Mouse (Mus musculus): Measurements from ENCODE around the gene Spo11. TPM values are rescaled to one million over a fixed set of nuclear protein-coding genes. Genes with fewer than 3 reads are reported as not detected.
A peak's percentile ranks its signal among the peaks of the same experiment; 100 is the strongest.

Spo11 gene
- polyA plus RNA-seq, 1 experiment from 2014 or later, result 0.43 TPM

DNA sequence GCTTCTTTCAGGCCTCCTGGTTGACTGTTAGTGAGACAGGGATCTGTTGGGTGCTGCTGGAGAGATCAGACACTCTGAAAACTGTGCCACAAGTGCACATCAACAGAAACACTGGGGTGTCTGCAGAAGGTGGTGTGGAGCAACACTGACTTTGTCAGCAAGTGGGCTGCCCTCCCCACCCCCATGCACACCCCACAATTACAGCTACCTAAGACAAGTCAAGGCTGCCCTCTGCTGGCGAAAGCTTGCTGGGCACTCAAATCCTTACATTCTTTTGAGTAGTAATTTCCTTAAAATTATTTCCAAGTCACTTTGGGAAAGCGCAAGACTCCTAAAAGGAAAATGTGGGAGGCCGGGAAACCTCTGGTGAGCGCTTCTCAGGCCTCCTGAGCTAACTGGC, 18.7 kb downstream of the Spo11 start:
- Histone ChIP-seq H3K27me3 (no peaks in the 10 kb centered on the region), H3K36me3 (no peaks in the 10 kb centered on the region), H3K4me3 (no peak overlapping the region), H3K9ac (no peak overlapping the region), H3K4me1 (replicated peaks) (peaks cover 11% of the 10 kb centered on the region), H3K27ac (replicated peaks) (no peak overlapping the region), H3K4me2 (no peak overlapping the region), H3K9me3 (no peaks in the 10 kb centered on the region)
- no peak for ATAC-seq (ENCODE audit: low read depth)
- WGBS, result 21% methylated on average over 4 of the region's 4 CpGs

DNA sequence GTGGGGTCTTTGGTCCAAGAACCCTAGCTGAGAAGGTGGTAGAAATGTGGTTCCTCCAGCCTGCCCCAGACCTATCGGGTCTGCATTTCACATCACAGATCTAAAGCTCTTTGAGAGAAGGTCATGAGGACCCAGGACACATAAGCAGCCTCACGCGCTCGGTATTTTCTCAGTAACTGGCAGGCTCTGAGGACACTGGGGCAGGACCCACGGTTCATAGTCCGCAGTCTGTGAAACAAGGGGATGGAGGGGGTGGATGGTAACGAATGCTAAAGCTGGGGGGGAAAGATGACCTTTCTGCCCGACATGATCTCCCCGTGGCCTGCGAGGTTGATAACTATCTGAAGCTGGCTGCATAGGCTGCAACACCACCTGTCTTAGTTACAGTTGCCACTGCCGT, 20.2 kb downstream of the Spo11 start:
- H3K27me3 ChIP-seq, result no peaks in the 10 kb centered on the region
- H3K9ac ChIP-seq, result no peak overlapping the region
- no peak overlapping the region for H3K27ac ChIP-seq (replicated peaks)
- H3K4me3 ChIP-seq, result no peak overlapping the region
- WGBS, result 72% methylated on average over 11 of the region's 11 CpGs
- H3K36me3 ChIP-seq, result peaks cover 3% of the 10 kb centered on the region
- peaks cover 23% of the 10 kb centered on the region for H3K4me1 ChIP-seq (replicated peaks)
- ATAC-seq (ENCODE audit: low read depth), result no peak
- no peaks in the 10 kb centered on the region for H3K9me3 ChIP-seq
- H3K4me2 ChIP-seq, result no peak overlapping the region

DNA sequence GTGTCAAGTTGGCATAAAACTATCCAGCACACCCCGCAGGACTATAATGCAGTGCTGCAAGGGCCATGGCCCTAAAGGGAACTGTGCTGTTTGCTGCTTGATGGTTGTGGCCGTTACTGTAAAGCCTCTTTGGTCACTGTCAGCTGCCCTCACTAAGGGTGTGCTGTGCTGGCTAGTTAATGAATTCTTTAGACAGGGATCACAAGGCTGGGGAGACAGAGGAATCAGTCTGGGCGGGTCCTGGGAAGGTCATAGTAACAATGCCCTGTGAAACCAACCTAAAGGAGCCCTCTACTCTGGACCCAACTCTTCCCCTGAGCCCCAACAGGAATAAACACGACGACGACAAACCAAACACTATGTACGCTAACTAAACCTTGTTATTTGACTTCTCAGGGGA, 21.0 kb downstream of the Spo11 start:
- Histone ChIP-seq H3K27me3 (no peaks in the 10 kb centered on the region), H3K9ac (0 out of 2 replicates have a peak overlapping the region, but pooled peaks have one; percentile 12), H3K4me3 (no peak overlapping the region), H3K9me3 (no peaks in the 10 kb centered on the region), H3K4me1 (replicated peaks) (peaks cover 23% of the 10 kb centered on the region), H3K4me2 (no peak overlapping the region), H3K36me3 (peaks cover 10% of the 10 kb centered on the region), H3K27ac (replicated peaks) (no peak overlapping the region)
- no peak for ATAC-seq (ENCODE audit: low read depth)
- 64% methylated on average over 7 of the region's 7 CpGs for WGBS

DNA sequence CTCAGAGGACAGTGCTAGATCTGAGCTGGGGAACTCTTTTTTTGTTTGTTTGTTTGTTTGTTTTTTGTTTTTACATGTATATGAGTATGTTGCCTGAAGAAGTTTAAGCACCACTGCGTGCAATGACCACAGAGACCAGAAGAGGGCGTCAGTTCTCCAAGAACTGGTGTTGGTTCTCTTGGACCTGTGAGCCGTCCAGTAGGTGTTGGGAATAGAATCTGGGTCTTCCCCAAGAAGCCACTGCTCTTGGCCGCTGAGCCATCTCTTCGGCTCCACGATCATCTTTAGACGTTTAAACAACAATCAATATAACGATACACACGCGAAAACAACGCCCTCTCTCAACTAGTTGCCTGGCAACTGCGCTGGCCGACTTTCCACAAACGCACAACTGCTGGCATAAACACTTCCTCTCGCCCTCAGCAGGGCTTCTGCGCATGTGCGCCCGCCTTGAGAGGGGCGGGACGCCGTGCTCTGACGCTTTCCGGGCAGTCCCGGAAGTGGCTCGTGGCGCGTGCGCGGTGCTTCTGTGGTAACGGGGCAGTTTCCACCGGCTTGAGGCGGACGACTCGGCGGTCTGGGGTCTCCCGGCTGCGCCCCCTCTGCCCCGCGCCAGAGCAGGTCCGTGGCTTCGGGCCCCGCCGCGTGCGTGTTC, 22.3 kb downstream of the Spo11 start, which contains the start of gene Rae1:
Gene Rae1, plus strand, starts transcription at position 488 of the 655 bp plus-strand sequence.
- under 1% methylated on average over 45 of the region's 45 CpGs for WGBS
- Histone ChIP-seq H3K9me3 (no peaks in the 10 kb centered on the region), H3K27ac (replicated peaks) (peak within 1 kb of the TSS; percentile 92), H3K4me2 (peak within 1 kb of the TSS; percentile 93), H3K9ac (peak within 1 kb of the TSS; percentile 94), H3K36me3 (peaks cover 23% of the 10 kb centered on the region), H3K4me3 (peak within 1 kb of the TSS; percentile 97), H3K27me3 (no peaks in the 10 kb centered on the region), H3K4me1 (replicated peaks) (peaks cover 23% of the 10 kb centered on the region)
- ATAC-seq (ENCODE audit: low read depth), result peak; percentile 96

DNA sequence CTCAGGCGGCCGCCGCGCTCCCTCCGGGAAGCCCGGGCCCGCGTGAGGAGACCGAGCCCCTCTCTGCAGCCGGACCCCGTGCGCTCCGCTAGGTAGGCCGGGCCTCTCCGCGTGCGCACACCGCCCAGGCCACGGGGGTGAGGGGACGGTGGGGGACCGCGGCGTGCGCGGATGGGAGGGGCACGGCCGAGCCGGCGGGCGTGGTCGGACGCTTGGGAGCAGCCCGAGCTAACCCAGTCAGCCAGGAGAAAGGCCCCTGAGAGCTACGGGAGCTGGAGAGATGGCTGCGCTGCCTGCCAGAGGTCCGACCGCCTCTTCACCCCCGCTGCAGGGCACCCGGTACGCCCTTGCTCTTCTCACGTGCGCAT, 22.8 kb downstream of the Spo11 start:
- WGBS, result under 1% methylated on average over 42 of the region's 42 CpGs
- Histone ChIP-seq H3K27me3 (no peaks in the 10 kb centered on the region), H3K4me2 (peak overlapping the region; percentile 93), H3K4me3 (peak overlapping the region; percentile 97), H3K4me1 (replicated peaks) (peaks cover 23% of the 10 kb centered on the region), H3K36me3 (peaks cover 28% of the 10 kb centered on the region), H3K27ac (replicated peaks) (peak overlapping the region; percentile 92), H3K9ac (peak overlapping the region; percentile 94), H3K9me3 (no peaks in the 10 kb centered on the region)
- ATAC-seq (ENCODE audit: low read depth), result peak; percentile 88

DNA sequence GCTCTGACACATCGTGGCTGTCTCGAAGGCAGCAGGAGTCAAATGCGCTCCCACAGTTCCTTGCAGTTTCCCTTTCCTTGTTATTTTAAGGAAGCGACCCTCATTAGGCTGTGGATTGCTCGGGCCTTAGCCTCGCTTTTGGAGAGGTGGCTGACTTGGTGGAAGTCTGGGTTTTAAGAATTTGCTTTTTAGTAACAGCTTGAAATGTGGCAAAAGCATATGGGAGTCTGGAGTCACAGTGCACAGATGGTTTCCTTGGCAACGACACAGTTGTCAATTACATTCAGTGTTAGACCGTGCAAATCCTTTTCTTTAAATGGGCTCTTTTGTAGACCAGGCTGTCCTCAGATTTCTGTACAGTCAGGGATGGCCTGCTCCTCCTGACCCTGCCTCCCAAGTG, 23.4 kb downstream of the Spo11 start:
- Histone ChIP-seq H3K36me3 (peaks cover 35% of the 10 kb centered on the region), H3K4me1 (replicated peaks) (peaks cover 23% of the 10 kb centered on the region), H3K27me3 (no peaks in the 10 kb centered on the region), H3K9ac (peak overlapping the region; percentile 94), H3K4me3 (peak overlapping the region; percentile 97), H3K4me2 (peak overlapping the region; percentile 93), H3K9me3 (no peaks in the 10 kb centered on the region), H3K27ac (replicated peaks) (no peak overlapping the region)
- WGBS, result 14% methylated on average over 8 of the region's 8 CpGs
- ATAC-seq (ENCODE audit: low read depth), result no peak

DNA sequence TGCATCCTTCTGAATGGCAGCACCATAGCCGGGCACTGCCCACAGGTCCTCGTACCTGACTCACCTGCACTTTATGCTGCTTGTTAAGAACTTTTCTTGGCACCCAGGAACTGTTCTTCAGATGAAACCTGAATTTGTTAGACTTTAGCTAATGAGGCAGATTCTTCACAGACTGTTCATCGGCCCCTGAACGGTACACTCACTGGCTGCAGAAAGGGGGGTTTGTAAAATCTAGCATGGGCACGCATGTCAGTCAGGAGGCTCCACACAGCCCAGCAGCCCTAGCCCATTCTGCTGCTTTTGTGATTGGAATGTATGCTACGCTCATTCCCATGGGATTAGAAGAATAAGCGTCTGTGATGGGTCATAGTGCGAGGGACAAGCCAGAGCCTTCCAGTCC, 26.2 kb downstream of the Spo11 start:
- no peak overlapping the region for H3K4me2 ChIP-seq
- H3K4me1 ChIP-seq (replicated peaks), result peaks cover 20% of the 10 kb centered on the region
- H3K9me3 ChIP-seq, result no peaks in the 10 kb centered on the region
- no peak overlapping the region for H3K27ac ChIP-seq (replicated peaks)
- peaks cover 63% of the 10 kb centered on the region for H3K36me3 ChIP-seq
- WGBS, result 95% methylated on average over 8 of the region's 8 CpGs
- H3K4me3 ChIP-seq, result no peak overlapping the region
- no peak overlapping the region for H3K9ac ChIP-seq
- no peaks in the 10 kb centered on the region for H3K27me3 ChIP-seq
- ATAC-seq (ENCODE audit: low read depth), result no peak

DNA sequence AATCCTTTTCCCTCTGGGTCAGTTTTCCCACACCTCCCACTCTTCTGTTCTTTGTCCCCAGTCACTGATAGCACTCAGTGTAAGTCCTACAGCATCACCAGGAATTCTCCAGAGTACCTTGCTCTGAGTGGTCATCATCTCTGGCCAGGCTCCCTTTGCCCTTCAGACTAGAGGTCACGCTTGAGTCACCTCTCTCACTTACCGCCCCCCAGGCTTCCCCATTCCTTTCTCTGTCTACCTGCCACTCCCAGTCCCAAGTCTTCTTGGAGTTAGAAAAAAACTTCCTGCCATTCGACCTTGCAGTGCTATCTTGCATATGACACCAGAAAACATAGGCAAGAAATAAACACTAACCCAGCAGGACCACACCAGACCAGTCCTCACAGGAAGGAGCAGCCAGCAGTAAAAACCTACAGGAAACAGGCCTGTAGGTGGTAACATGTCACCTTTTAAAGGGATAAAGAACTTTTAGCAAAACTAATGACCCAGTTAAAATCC, 32.8 kb downstream of the Spo11 start:
- Histone ChIP-seq H3K4me3 (no peak overlapping the region), H3K27me3 (no peaks in the 10 kb centered on the region), H3K9ac (no peak overlapping the region), H3K4me1 (replicated peaks) (no peaks in the 10 kb centered on the region), H3K27ac (replicated peaks) (no peak overlapping the region), H3K9me3 (no peaks in the 10 kb centered on the region), H3K4me2 (no peak overlapping the region), H3K36me3 (peaks cover 100% of the 10 kb centered on the region)
- 73% methylated on average over 3 of the region's 3 CpGs for WGBS
- no peak for ATAC-seq (ENCODE audit: low read depth)

DNA sequence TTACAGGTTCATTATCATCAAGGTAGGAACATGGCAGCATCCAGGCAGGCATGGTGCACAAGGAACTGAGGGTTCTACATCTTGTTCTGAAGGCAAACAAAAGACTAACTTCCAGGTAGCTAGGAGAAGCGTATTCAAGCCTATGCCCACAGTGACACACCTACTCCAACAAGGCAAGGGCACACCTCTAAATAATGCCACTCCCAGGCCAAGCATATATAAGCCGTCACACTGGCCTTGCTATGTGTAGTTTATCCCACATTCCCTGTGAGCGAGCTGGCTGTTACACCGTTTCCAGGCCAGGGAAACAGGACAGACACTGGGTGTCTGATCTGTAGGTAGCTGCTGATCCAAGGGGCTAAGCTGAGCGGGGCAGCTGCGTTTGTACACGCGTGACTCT, 33.9 kb downstream of the Spo11 start:
- H3K4me3 ChIP-seq, result no peak overlapping the region
- H3K27me3 ChIP-seq, result no peaks in the 10 kb centered on the region
- no peaks in the 10 kb centered on the region for H3K4me1 ChIP-seq (replicated peaks)
- no peaks in the 10 kb centered on the region for H3K9me3 ChIP-seq
- WGBS, result 95% methylated on average over 8 of the region's 8 CpGs
- peaks cover 100% of the 10 kb centered on the region for H3K36me3 ChIP-seq
- ATAC-seq (ENCODE audit: low read depth), result no peak
- H3K4me2 ChIP-seq, result no peak overlapping the region
- H3K27ac ChIP-seq (replicated peaks), result no peak overlapping the region
- no peak overlapping the region for H3K9ac ChIP-seq

DNA sequence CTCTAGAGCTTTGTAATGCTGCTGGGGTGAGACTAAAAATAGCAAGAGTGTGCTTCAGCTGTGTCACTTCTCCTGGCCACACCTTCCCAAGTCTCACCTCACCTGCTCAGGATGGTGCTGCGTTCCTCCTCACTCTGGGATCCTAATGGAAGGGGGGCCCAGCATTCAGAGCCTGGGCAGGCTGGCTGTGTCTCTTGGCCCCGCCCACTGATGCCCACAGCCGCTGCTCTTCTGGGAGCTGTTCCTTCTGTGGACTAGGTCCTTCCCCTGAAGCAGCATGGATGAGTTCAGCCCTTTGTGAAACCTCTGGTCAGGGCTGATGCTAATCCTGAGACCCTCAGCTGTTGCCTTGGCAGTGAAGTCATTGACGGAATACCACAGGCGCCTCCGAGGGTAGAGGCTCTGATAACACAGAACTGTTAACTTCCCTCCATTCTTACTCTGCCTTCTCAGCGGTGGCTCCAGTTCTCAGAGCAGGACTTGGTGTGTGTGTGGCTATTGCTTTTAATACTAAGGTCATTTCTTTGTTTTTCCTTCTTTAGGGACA, 37.3 kb downstream of the Spo11 start:
- 86% methylated on average over 7 of the region's 7 CpGs for WGBS
- Histone ChIP-seq H3K4me2 (no peak overlapping the region), H3K36me3 (peaks cover 70% of the 10 kb centered on the region), H3K27me3 (peaks cover 31% of the 10 kb centered on the region), H3K4me3 (no peak overlapping the region), H3K9me3 (no peaks in the 10 kb centered on the region), H3K9ac (no peak overlapping the region), H3K4me1 (replicated peaks) (peaks cover 12% of the 10 kb centered on the region), H3K27ac (replicated peaks) (no peak overlapping the region)
- no peak for ATAC-seq (ENCODE audit: low read depth)

DNA sequence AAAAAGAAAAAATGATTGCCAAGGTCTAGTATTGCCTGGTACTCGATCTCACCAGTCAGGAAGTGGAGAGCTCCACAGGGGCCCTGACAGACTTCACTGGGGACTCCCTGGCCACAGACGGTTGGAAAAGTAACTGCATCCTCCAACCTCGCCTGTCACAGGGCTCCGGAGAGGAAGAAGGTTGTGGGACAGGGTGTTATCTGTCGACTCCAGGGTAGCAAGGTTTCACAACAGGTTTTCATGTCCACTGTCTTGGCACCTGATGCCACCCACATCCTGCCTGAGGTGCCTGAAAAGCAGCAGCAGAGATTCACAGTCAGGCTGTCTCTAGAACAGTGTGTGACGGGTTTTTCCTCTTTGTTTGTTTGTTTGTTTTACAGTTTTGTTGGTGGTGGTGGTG, 40.4 kb downstream of the Spo11 start:
- Histone ChIP-seq H3K9ac (no peak overlapping the region), H3K9me3 (no peaks in the 10 kb centered on the region), H3K36me3 (peaks cover 39% of the 10 kb centered on the region), H3K27ac (replicated peaks) (no peak overlapping the region), H3K27me3 (peaks cover 42% of the 10 kb centered on the region), H3K4me1 (replicated peaks) (peaks cover 27% of the 10 kb centered on the region), H3K4me3 (no peak overlapping the region), H3K4me2 (no peak overlapping the region)
- no peak for ATAC-seq (ENCODE audit: low read depth)
- 44% methylated on average over 6 of the region's 6 CpGs for WGBS

DNA sequence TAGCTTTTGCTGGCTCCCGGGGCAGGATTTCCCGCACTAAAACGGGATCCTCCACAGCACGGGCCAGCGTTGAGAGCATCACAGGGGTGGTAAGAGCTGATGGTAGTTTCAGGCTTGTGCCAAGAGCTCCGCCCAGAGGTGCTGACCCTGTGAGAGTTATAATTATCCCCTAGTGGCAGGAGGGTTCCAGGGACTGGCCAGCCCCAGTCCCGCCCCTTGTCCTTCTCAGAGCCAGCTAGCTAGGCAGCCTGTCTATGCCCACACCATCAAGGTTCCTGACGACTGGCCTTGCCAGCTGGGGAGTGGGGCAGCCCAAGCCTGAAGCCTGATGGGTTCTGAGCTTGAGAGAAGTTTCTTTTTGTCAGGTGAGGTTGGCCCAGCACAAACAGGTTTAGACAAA, 41.1 kb downstream of the Spo11 start:
- ATAC-seq (ENCODE audit: low read depth), result no peak

DNA sequence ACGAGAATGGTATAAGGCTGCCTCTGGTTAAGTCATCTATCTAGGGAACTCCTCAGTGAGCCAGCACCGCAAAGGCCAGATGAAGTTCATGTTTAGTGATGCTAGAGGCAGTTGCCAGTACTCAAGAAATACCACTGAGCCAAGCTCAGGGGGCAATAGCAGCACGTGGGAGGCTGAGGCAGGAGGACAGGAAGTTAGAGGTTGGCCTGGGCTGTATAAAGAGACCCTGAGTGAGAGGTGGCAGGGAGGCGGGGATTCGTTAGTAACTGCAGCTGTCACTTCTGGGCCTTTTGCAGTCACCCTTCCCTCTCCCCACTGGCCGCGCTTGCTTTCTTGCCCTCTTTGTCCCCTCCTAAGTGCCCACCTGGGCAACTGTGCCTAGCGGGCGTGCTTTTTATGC, 41.8 kb downstream of the Spo11 start:
- peaks cover 42% of the 10 kb centered on the region for H3K27me3 ChIP-seq
- peak overlapping the region; percentile 64 for H3K4me2 ChIP-seq
- no peak overlapping the region for H3K27ac ChIP-seq (replicated peaks)
- H3K9ac ChIP-seq, result peak overlapping the region; percentile 61
- ATAC-seq (ENCODE audit: low read depth), result no peak
- peak overlapping the region; percentile 33 for H3K4me3 ChIP-seq
- H3K4me1 ChIP-seq (replicated peaks), result peaks cover 41% of the 10 kb centered on the region
- H3K9me3 ChIP-seq, result no peaks in the 10 kb centered on the region
- H3K36me3 ChIP-seq, result peaks cover 25% of the 10 kb centered on the region
- 13% methylated on average over 9 of the region's 9 CpGs for WGBS

More for the DNA sequence above, 41.1 kb downstream of the Spo11 start:
- no peak overlapping the region for H3K9ac ChIP-seq
- H3K36me3 ChIP-seq, result peaks cover 32% of the 10 kb centered on the region
- H3K4me1 ChIP-seq (replicated peaks), result peaks cover 34% of the 10 kb centered on the region
- peaks cover 42% of the 10 kb centered on the region for H3K27me3 ChIP-seq
- H3K27ac ChIP-seq (replicated peaks), result no peak overlapping the region
- WGBS, result 15% methylated on average over 8 of the region's 8 CpGs
- H3K4me3 ChIP-seq, result no peak overlapping the region
- no peaks in the 10 kb centered on the region for H3K9me3 ChIP-seq
- no peak overlapping the region for H3K4me2 ChIP-seq
